Mouse (Mus musculus) G1E-ER4 (cell line): Measurements from ENCODE around the gene Vps45. TPM values are rescaled to one million over a fixed set of nuclear protein-coding genes. Genes with fewer than 3 reads are reported as not detected.

Experiments used
- GATA1 ChIP-seq: IDR thresholded peaks from one replicate; pipeline ENCODE4 v1.8.0; 2012; ENCODE audit warnings: low read length, inconsistent platforms
- polyA plus RNA-seq: library from polyadenylated mRNA; stranded (reverse); fragments of >175 nt; gene quantifications from 2 replicates; pipeline ENCODE4 v1.2.3, GENCODE M21; 2012

Gene Vps45
- polyA plus RNA-seq, 1 experiment = 5.6 TPM

GRCm38 (mm10) chr3:95980276-95980970 lies 77.8 kb downstream of the Vps45 start:
- TF ChIP-seq GATA1 = no peak

- no peak for TF ChIP-seq GATA1
These were observed 80.0 kb downstream of the Vps45 start for GRCm38 (mm10) chr3:95978265-95978664.

- no peak for TF ChIP-seq GATA1
These were observed 81.2 kb downstream of the Vps45 start for GRCm38 (mm10) chr3:95977079-95977478.

- TF ChIP-seq GATA1 = no peak
These were observed 85.2 kb downstream of the Vps45 start for GRCm38 (mm10) chr3:95972873-95973634.

- TF ChIP-seq GATA1 = no peak
These were observed 85.9 kb downstream of the Vps45 start for GRCm38 (mm10) chr3:95972251-95972872.

- no peak for TF ChIP-seq GATA1
These were observed 89.0 kb downstream of the Vps45 start for GRCm38 (mm10) chr3:95969277-95969676.

GRCm38 (mm10) chr3:95965518-95966451 lies 92.5 kb downstream of the Vps45 start:
- TF ChIP-seq GATA1 = no peak

GRCm38 (mm10) chr3:95963681-95964080 lies 94.6 kb downstream of the Vps45 start:
- TF ChIP-seq GATA1 = no peak

GRCm38 (mm10) chr3:95963230-95963629 lies 95.0 kb downstream of the Vps45 start:
- TF ChIP-seq GATA1 = no peak

GRCm38 (mm10) chr3:95959807-95960206 lies 98.5 kb downstream of the Vps45 start:
- no peak for TF ChIP-seq GATA1

GRCm38 (mm10) chr3:95959082-95959481 lies 99.2 kb downstream of the Vps45 start:
- no peak for TF ChIP-seq GATA1

GRCm38 (mm10) chr3:95957359-95958148 lies 100.7 kb downstream of the Vps45 start:
- no peak for TF ChIP-seq GATA1

- no peak for TF ChIP-seq GATA1
These were observed 102.9 kb downstream of the Vps45 start for GRCm38 (mm10) chr3:95955318-95955717.

- no peak for TF ChIP-seq GATA1
These were observed 104.7 kb downstream of the Vps45 start for GRCm38 (mm10) chr3:95953522-95953921.

GRCm38 (mm10) chr3:95953023-95953422 lies 105.2 kb downstream of the Vps45 start:
- no peak for TF ChIP-seq GATA1
